Mouse (Mus musculus) heart, embryonic 13.5 days (tissue): ENCODE data around the gene Spef1. TPM values are rescaled to one million over a fixed set of nuclear protein-coding genes. Genes with fewer than 3 reads are reported as not detected.

Experiments
- ATAC-seq: fragments of 200-750 bp; cut with Nextera tagmentation; 2 replicates; pipeline ENCODE4 v1.8.0; 2017; ENCODE audit warnings: moderate TSS enrichment; ENCODE audit not compliant: insufficient number of reproducible peaks, low FRiP score, low TSS enrichment; ENCODE audit errors: extremely low read depth
- H3K27ac ChIP-seq: fragments of 300-500 bp; sonication (generic); replicated peaks from 2 replicates; pipeline ENCODE4 v1.5.1; 2015; ENCODE audit warnings: moderate library complexity, mild to moderate bottlenecking, inconsistent platforms
- H3K27me3 ChIP-seq: fragments of 300-500 bp; sonication (generic); replicated peaks from 2 replicates; pipeline ENCODE4 v1.6.1; 2015; ENCODE audit warnings: mild to moderate bottlenecking, inconsistent platforms
- H3K36me3 ChIP-seq: fragments of 300-500 bp; sonication (generic); 2 replicates; pipeline ENCODE4 v1.6.1; 2015; ENCODE audit warnings: mild to moderate bottlenecking, inconsistent platforms
- H3K4me1 ChIP-seq: fragments of 300-500 bp; sonication (generic); 2 replicates; pipeline ENCODE4 v1.6.1; 2015; ENCODE audit warnings: inconsistent platforms
- H3K4me2 ChIP-seq: fragments of 300-500 bp; sonication (generic); 2 replicates; pipeline ENCODE4 v1.6.1; 2015; ENCODE audit warnings: inconsistent platforms, mild to moderate bottlenecking, moderate library complexity
- H3K4me3 ChIP-seq: fragments of 300-500 bp; sonication (generic); 2 replicates; pipeline ENCODE4 v1.5.1; 2015; ENCODE audit warnings: moderate library complexity, mild to moderate bottlenecking, inconsistent platforms
- H3K9ac ChIP-seq: fragments of 300-500 bp; sonication (generic); 2 replicates; pipeline ENCODE4 v1.6.1; 2015; ENCODE audit warnings: inconsistent platforms, mild to moderate bottlenecking, moderate library complexity
- H3K9me3 ChIP-seq: fragments of 300-500 bp; sonication (generic); 2 replicates; pipeline ENCODE4 v1.6.1; 2016; ENCODE audit warnings: inconsistent platforms
- WGBS: fragments of 180-500 bp; shearing (Covaris S2); methylation state at CpG from one replicate; pipeline ENCODE4 v1.1.7; 2015; ENCODE audit warnings: mixed read lengths; 5-methylcytosine and 5-hydroxymethylcytosine counted together
- polyA plus RNA-seq: library from polyadenylated mRNA; unstranded; fragments of >200 nt; fragmentation: Nextera tagmentation; extraction: Ambion mirVana; gene quantifications from 2 replicates; pipeline ENCODE4 v1.2.1, GENCODE M21; 2015

Gene Spef1
- polyA plus RNA-seq, 1 experiment from 2014 or later = 1.3 TPM

- Histone ChIP-seq H3K4me3 (no peak overlapping the region), H3K9me3 (no peaks in the 10 kb centered on the region), H3K36me3 (peaks cover 67% of the 10 kb centered on the region), H3K27me3 (no peaks in the 10 kb centered on the region), H3K27ac (peak overlapping the region; percentile 85), H3K4me1 (peaks cover 53% of the 10 kb centered on the region), H3K4me2 (no peak overlapping the region), H3K9ac (peak overlapping the region; percentile 52; the same call in 1 of the 2 replicates)
- 38% methylated on average over 5 of the region's 5 CpGs for WGBS
- no peak for ATAC-seq
Measured at GRCm38 (mm10) chr2:131140533-131140905, 46.6 kb downstream of the Spef1 start.

- H3K27ac ChIP-seq = peak overlapping the region; percentile 85
- WGBS = 12% methylated on average over 5 of the region's 5 CpGs
- no peak overlapping the region for H3K4me2 ChIP-seq
- H3K4me1 ChIP-seq = peaks cover 58% of the 10 kb centered on the region
- no peaks in the 10 kb centered on the region for H3K9me3 ChIP-seq
- peaks cover 62% of the 10 kb centered on the region for H3K36me3 ChIP-seq
- no peak overlapping the region for H3K4me3 ChIP-seq
- peak overlapping the region; percentile 52; the same call in 1 of the 2 replicates for H3K9ac ChIP-seq
- no peaks in the 10 kb centered on the region for H3K27me3 ChIP-seq
- no peak for ATAC-seq
Measured at GRCm38 (mm10) chr2:131139886-131140532, 47.1 kb downstream of the Spef1 start.

GRCm38 (mm10) chr2:131139287-131139686, 47.8 kb downstream of the Spef1 start:
- no peak for ATAC-seq
- no peaks in the 10 kb centered on the region for H3K9me3 ChIP-seq
- peaks cover 65% of the 10 kb centered on the region for H3K4me1 ChIP-seq
- no peak overlapping the region for H3K4me3 ChIP-seq
- peaks cover 55% of the 10 kb centered on the region for H3K36me3 ChIP-seq
- WGBS = 75% methylated on average over 5 of the region's 5 CpGs
- no peak overlapping the region for H3K9ac ChIP-seq
- peak overlapping the region; percentile 13; the same call in 1 of the 2 replicates for H3K27ac ChIP-seq
- no peaks in the 10 kb centered on the region for H3K27me3 ChIP-seq
- no peak overlapping the region for H3K4me2 ChIP-seq

- no peak overlapping the region for H3K9ac ChIP-seq
- H3K27ac ChIP-seq = no peak overlapping the region; the same call in 1 of the 2 replicates
- H3K36me3 ChIP-seq = peaks cover 56% of the 10 kb centered on the region
- no peaks in the 10 kb centered on the region for H3K27me3 ChIP-seq
- ATAC-seq = no peak
- no peak overlapping the region for H3K4me2 ChIP-seq
- no peak overlapping the region for H3K4me3 ChIP-seq
- WGBS = 90% methylated on average over 7 of the region's 7 CpGs
- H3K9me3 ChIP-seq = no peaks in the 10 kb centered on the region
- peaks cover 70% of the 10 kb centered on the region for H3K4me1 ChIP-seq
Measured at GRCm38 (mm10) chr2:131138760-131139159, 48.3 kb downstream of the Spef1 start.

- H3K4me1 ChIP-seq = peaks cover 75% of the 10 kb centered on the region
- no peak overlapping the region for H3K27ac ChIP-seq
- no peak overlapping the region for H3K9ac ChIP-seq
- peaks cover 51% of the 10 kb centered on the region for H3K36me3 ChIP-seq
- WGBS = 83% methylated on average over 4 of the region's 4 CpGs
- no peak overlapping the region for H3K4me2 ChIP-seq
- ATAC-seq = no peak
- no peaks in the 10 kb centered on the region for H3K9me3 ChIP-seq
- H3K4me3 ChIP-seq = no peak overlapping the region
- no peaks in the 10 kb centered on the region for H3K27me3 ChIP-seq
Measured at GRCm38 (mm10) chr2:131138296-131138695, 48.8 kb downstream of the Spef1 start.

GRCm38 (mm10) chr2:131135521-131136139, 51.5 kb downstream of the Spef1 start:
- 12% methylated on average over 9 of the region's 11 CpGs for WGBS
- peak; percentile 75 for ATAC-seq
- Histone ChIP-seq H3K4me1 (peaks cover 67% of the 10 kb centered on the region), H3K4me2 (peak overlapping the region; percentile 44), H3K9ac (peak overlapping the region; percentile 69), H3K27ac (peak overlapping the region; percentile 84), H3K4me3 (no peak overlapping the region), H3K9me3 (no peaks in the 10 kb centered on the region), H3K27me3 (no peaks in the 10 kb centered on the region), H3K36me3 (peaks cover 34% of the 10 kb centered on the region)

- Histone ChIP-seq H3K36me3 (peaks cover 33% of the 10 kb centered on the region), H3K4me3 (no peak overlapping the region), H3K27me3 (no peaks in the 10 kb centered on the region), H3K4me1 (peaks cover 62% of the 10 kb centered on the region), H3K4me2 (peak overlapping the region; percentile 44), H3K9me3 (no peaks in the 10 kb centered on the region), H3K27ac (peak overlapping the region; percentile 84), H3K9ac (peak overlapping the region; percentile 21; the same call in 1 of the 2 replicates)
- ATAC-seq = no peak
- 67% methylated on average over 8 of the region's 8 CpGs for WGBS
Measured at GRCm38 (mm10) chr2:131134826-131135400, 52.2 kb downstream of the Spef1 start.

- ATAC-seq = no peak
- peaks cover 33% of the 10 kb centered on the region for H3K36me3 ChIP-seq
- peak overlapping the region; percentile 84 for H3K27ac ChIP-seq
- H3K9me3 ChIP-seq = no peaks in the 10 kb centered on the region
- peaks cover 62% of the 10 kb centered on the region for H3K4me1 ChIP-seq
- no peak overlapping the region; the same call in 1 of the 2 replicates for H3K9ac ChIP-seq
- no peak overlapping the region for H3K4me2 ChIP-seq
- 50% methylated on average over 1 of the region's 1 CpGs for WGBS
- H3K4me3 ChIP-seq = no peak overlapping the region
- no peaks in the 10 kb centered on the region for H3K27me3 ChIP-seq
Measured at GRCm38 (mm10) chr2:131134381-131134780, 52.7 kb downstream of the Spef1 start.

GRCm38 (mm10) chr2:131132930-131133547, 54.0 kb downstream of the Spef1 start, which contains the start of gene Gm11037:
TSS of gene Gm11037 (plus strand) at chr2:131133497.
- Histone ChIP-seq H3K4me3 (no peak within 1 kb of the TSS), H3K4me1 (peaks cover 71% of the 10 kb centered on the region), H3K36me3 (peaks cover 22% of the 10 kb centered on the region), H3K27me3 (no peaks in the 10 kb centered on the region), H3K4me2 (no peak within 1 kb of the TSS), H3K9ac (no peak within 1 kb of the TSS; the same call in 1 of the 2 replicates), H3K9me3 (no peaks in the 10 kb centered on the region), H3K27ac (peak within 1 kb of the TSS; percentile 84)
- no peak for ATAC-seq
- 81% methylated on average over 9 of the region's 9 CpGs for WGBS

- H3K27ac ChIP-seq = no peak overlapping the region
- H3K9ac ChIP-seq = no peak overlapping the region
- no peak overlapping the region for H3K4me3 ChIP-seq
- no peaks in the 10 kb centered on the region for H3K27me3 ChIP-seq
- H3K4me2 ChIP-seq = no peak overlapping the region
- peaks cover 78% of the 10 kb centered on the region for H3K4me1 ChIP-seq
- no peaks in the 10 kb centered on the region for H3K9me3 ChIP-seq
- 64% methylated on average over 10 of the region's 10 CpGs for WGBS
- peaks cover 17% of the 10 kb centered on the region; the same call in 1 of the 2 replicates for H3K36me3 ChIP-seq
- ATAC-seq = no peak
Measured at GRCm38 (mm10) chr2:131132111-131132888, 54.8 kb downstream of the Spef1 start.
